Mouse (Mus musculus) spleen, adult 18-20 months (tissue): Measurements from ENCODE around the gene Eps8.
"Not testable (repeated sequence)": the region's sequence is repeated elsewhere in the genome, so short reads cannot be mapped to it uniquely, and the experiment has no call there.

ENCODE experiments used
- DNase-seq, 2 experiments: peaks; one replicate each; pipeline ENCODE4 v3.0.0; 2022; ENCODE audit warnings: mixed read lengths in 2 of 2

Eps8 gene

GRCm38 (mm10) chr6:137509341-137510045, 145.2 kb downstream of the Eps8 start:
- no peak for DNase-seq

GRCm38 (mm10) chr6:137508936-137509335, 145.7 kb downstream of the Eps8 start:
- no peak for DNase-seq

GRCm38 (mm10) chr6:137506563-137506962, 148.1 kb downstream of the Eps8 start:
- no peak for DNase-seq

- DNase-seq: no peak
Measured at GRCm38 (mm10) chr6:137505555-137506227, 149.0 kb downstream of the Eps8 start.

- DNase-seq: no peak
Measured at GRCm38 (mm10) chr6:137504052-137504451, 150.6 kb downstream of the Eps8 start.

- no peak for DNase-seq
Measured at GRCm38 (mm10) chr6:137503462-137503861, 151.2 kb downstream of the Eps8 start.

- no peak for DNase-seq
Measured at GRCm38 (mm10) chr6:137503009-137503408, 151.7 kb downstream of the Eps8 start.

GRCm38 (mm10) chr6:137498781-137499180, 155.9 kb downstream of the Eps8 start:
- no peak for DNase-seq

GRCm38 (mm10) chr6:137497208-137497835, 157.4 kb downstream of the Eps8 start:
- DNase-seq: no peak

- no peak for DNase-seq
Measured at GRCm38 (mm10) chr6:137496562-137496961, 158.1 kb downstream of the Eps8 start.

GRCm38 (mm10) chr6:137495233-137495632, 159.4 kb downstream of the Eps8 start:
- DNase-seq: no peak

GRCm38 (mm10) chr6:137494801-137495200, 159.9 kb downstream of the Eps8 start:
- no peak for DNase-seq

GRCm38 (mm10) chr6:137494136-137494475, 160.6 kb downstream of the Eps8 start:
- no peak for DNase-seq

- DNase-seq: no peak
Measured at GRCm38 (mm10) chr6:137493211-137494135, 161.2 kb downstream of the Eps8 start.

- no peak for DNase-seq
Measured at GRCm38 (mm10) chr6:137492582-137492981, 162.1 kb downstream of the Eps8 start.

- DNase-seq: no peak
Measured at GRCm38 (mm10) chr6:137491659-137492058, 163.0 kb downstream of the Eps8 start.

GRCm38 (mm10) chr6:137490115-137490514, 164.6 kb downstream of the Eps8 start:
- no peak for DNase-seq

- peak in 1 of 2 experiments; percentile 13 for DNase-seq
Measured at GRCm38 (mm10) chr6:137487443-137487842, 167.2 kb downstream of the Eps8 start.

GRCm38 (mm10) chr6:137482891-137483290, 171.8 kb downstream of the Eps8 start:
- no peak for DNase-seq

GRCm38 (mm10) chr6:137475695-137476094, 179.0 kb downstream of the Eps8 start:
- not testable (repeated sequence) for DNase-seq

- DNase-seq: no peak
Measured at GRCm38 (mm10) chr6:137473433-137473832, 181.2 kb downstream of the Eps8 start.

- DNase-seq: no peak
Measured at GRCm38 (mm10) chr6:137472129-137472528, 182.5 kb downstream of the Eps8 start.
